Mouse (Mus musculus): ENCODE results near the gene Tnfrsf25. TPM values are rescaled to one million over a fixed set of nuclear protein-coding genes. Genes with fewer than 3 reads are reported as not detected.

Tnfrsf25 gene
- 1.9 and 3.0 TPM in 2 replicates for polyA plus RNA-seq (2015; fragmentation: Nextera tagmentation; extraction: Ambion mirVana)

DNA sequence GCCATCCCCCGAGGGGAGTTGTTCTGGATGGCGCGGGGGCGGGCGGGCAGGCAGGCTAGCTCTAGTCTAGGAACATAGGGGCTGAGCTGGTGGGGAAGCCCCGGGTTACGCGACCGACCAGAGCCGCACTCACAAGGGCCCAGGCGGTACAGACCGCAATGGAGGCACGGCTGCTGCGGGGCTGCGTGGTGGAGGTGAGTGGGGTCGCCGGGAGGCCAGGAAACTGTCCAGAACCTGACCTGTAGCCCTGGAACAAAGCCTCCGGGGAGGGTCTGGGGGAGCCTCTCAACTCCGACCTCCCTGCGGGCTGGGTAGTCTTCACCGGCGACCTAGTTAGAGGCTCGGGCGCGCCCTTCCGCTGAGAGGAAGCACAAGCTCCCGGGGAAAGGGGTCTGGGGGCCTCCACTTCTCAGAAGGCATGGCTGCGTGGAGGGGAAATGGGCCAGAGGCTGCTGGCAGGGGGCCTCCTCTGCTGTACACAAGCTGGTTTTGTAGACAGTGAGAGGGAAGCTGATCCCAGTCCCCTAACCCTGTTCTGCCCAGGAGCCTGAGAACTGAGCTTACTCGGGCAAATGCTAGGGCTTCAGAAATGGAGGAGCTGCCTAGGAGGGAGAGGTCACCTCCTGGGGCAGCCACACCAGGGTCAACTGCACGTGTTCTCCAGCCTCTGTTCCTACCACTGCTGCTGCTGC lies at the start of gene Tnfrsf25:
Tnfrsf25 (plus strand) TSS at position 14 of the 692 bp plus-strand sequence.
- no peaks in the 10 kb centered on the region for H3K9me3 ChIP-seq (ENCODE audit: low read length)
- peaks cover 30% of the 10 kb centered on the region for H3K27me3 ChIP-seq (ENCODE audit: insufficient read depth, low read length)
- H3K27ac ChIP-seq (ENCODE audit: low read length), result no peak within 1 kb of the TSS
- H3K4me2 ChIP-seq (replicated peaks; ENCODE audit: low read depth, low read length), result peak within 1 kb of the TSS; percentile 52
- peak within 1 kb of the TSS; percentile 58 for H3K9ac ChIP-seq (replicated peaks; ENCODE audit: low read length)
- peaks cover 45% of the 10 kb centered on the region for H3K4me1 ChIP-seq (ENCODE audit: insufficient read depth, low read length)
- 2% methylated on average over 30 of the region's 30 CpGs for WGBS
- peak; percentile 25; the same call in 1 of the 2 replicates for ATAC-seq (ENCODE audit: low FRiP score, low TSS enrichment)
- H3K4me3 ChIP-seq (ENCODE audit: low read length), result peak within 1 kb of the TSS; percentile 24
- peaks cover 26% of the 10 kb centered on the region; the same call in 1 of the 2 replicates for H3K36me3 ChIP-seq (ENCODE audit: insufficient read depth, low read length)

DNA sequence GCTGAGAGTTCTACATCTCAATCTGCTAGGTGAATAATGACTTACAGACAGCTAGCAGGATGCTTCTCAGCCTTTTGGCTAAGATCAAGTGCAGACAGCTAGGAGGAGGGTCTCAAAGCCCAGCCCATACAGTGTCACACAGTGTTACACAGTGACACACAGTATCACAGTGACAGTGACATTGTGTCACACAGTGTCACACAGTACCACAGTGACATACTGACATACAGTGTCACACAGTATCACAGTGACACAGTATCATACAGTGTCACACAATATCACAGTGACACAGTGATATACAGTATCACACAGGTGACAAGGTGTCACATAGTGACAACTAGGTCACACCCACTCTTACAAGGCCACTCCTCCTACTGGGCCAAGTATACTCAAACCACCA lies 48.5 kb upstream of the Tnfrsf25 start:
- no peak for ATAC-seq (ENCODE audit: low FRiP score, low TSS enrichment)
- H3K9me3 ChIP-seq (ENCODE audit: low read length), result no peaks in the 10 kb centered on the region
- H3K4me1 ChIP-seq (ENCODE audit: insufficient read depth, low read length), result peaks cover 2% of the 10 kb centered on the region; the same call in 1 of the 2 replicates
- H3K4me2 ChIP-seq (replicated peaks; ENCODE audit: low read depth, low read length), result no peak overlapping the region
- H3K27ac ChIP-seq (ENCODE audit: low read length), result no peak overlapping the region
- no peaks in the 10 kb centered on the region for H3K27me3 ChIP-seq (ENCODE audit: insufficient read depth, low read length)
- H3K9ac ChIP-seq (replicated peaks; ENCODE audit: low read length), result no peak overlapping the region
- H3K36me3 ChIP-seq (ENCODE audit: insufficient read depth, low read length), result no peaks in the 10 kb centered on the region
- H3K4me3 ChIP-seq (ENCODE audit: low read length), result no peak overlapping the region

DNA sequence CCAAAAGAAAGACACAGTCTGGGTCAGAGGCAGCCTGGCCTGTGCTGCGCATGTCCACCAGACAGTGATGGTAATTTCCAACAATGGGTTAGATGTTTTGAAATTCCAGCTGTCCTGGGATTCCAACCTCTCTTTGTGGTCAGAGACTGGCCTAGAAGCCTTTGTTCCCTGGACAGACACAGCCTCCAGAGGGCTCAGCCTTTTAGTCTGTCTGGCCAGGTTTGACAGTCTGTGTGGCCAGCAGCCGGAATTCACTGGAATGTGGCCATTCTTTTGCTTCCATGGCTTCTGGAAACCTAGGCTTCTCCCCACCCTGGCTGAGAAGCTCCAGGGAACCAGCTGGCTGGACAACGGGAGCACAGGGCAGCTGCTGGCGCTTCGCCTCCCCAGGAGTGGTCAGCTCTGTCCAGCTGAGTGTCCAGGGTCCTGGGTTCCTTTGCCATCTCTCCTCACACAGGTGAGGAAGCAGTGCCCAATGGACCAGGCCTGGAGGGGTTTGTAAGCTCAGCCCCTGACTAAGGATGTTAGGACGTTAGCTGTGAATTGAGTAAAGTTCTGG lies 47.5 kb upstream of the Tnfrsf25 start:
- H3K9ac ChIP-seq (replicated peaks; ENCODE audit: low read length), result no peak overlapping the region
- H3K4me1 ChIP-seq (ENCODE audit: insufficient read depth, low read length), result peaks cover 7% of the 10 kb centered on the region; the same call in 1 of the 2 replicates
- no peaks in the 10 kb centered on the region for H3K27me3 ChIP-seq (ENCODE audit: insufficient read depth, low read length)
- no peak overlapping the region for H3K4me2 ChIP-seq (replicated peaks; ENCODE audit: low read depth, low read length)
- ATAC-seq (ENCODE audit: low FRiP score, low TSS enrichment), result no peak
- H3K9me3 ChIP-seq (ENCODE audit: low read length), result no peaks in the 10 kb centered on the region
- H3K27ac ChIP-seq (ENCODE audit: low read length), result no peak overlapping the region
- 85% methylated on average over 6 of the region's 6 CpGs for WGBS
- H3K36me3 ChIP-seq (ENCODE audit: insufficient read depth, low read length), result no peaks in the 10 kb centered on the region
- H3K4me3 ChIP-seq (ENCODE audit: low read length), result no peak overlapping the region

DNA sequence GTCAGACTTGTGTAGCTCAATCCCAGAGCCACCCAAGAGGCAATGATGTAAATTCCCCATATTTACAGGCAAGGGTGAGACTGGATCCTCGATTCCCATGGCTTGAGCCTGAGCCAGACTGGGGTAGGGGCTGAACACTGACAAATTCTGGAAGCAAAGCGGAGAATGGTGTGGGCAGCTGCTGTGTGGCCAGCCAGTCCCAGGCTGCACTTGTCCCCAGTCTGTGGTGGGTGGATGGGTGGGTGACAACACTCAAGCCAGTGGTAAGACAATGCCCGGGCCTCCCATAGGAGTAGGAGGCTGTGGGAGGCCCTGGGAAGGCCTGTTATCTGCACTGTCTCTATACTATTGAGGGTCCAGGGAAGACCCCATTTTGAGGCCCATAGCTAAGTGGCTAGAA lies 46.5 kb upstream of the Tnfrsf25 start:
- no peak overlapping the region for H3K4me2 ChIP-seq (replicated peaks; ENCODE audit: low read depth, low read length)
- H3K27me3 ChIP-seq (ENCODE audit: insufficient read depth, low read length), result no peaks in the 10 kb centered on the region
- no peaks in the 10 kb centered on the region for H3K36me3 ChIP-seq (ENCODE audit: insufficient read depth, low read length)
- no peak overlapping the region for H3K4me3 ChIP-seq (ENCODE audit: low read length)
- H3K4me1 ChIP-seq (ENCODE audit: insufficient read depth, low read length), result peaks cover 7% of the 10 kb centered on the region; the same call in 1 of the 2 replicates
- H3K27ac ChIP-seq (ENCODE audit: low read length), result no peak overlapping the region
- ATAC-seq (ENCODE audit: low FRiP score, low TSS enrichment), result no peak
- no peaks in the 10 kb centered on the region for H3K9me3 ChIP-seq (ENCODE audit: low read length)
- 73% methylated on average over 3 of the region's 3 CpGs for WGBS
- no peak overlapping the region for H3K9ac ChIP-seq (replicated peaks; ENCODE audit: low read length)

DNA sequence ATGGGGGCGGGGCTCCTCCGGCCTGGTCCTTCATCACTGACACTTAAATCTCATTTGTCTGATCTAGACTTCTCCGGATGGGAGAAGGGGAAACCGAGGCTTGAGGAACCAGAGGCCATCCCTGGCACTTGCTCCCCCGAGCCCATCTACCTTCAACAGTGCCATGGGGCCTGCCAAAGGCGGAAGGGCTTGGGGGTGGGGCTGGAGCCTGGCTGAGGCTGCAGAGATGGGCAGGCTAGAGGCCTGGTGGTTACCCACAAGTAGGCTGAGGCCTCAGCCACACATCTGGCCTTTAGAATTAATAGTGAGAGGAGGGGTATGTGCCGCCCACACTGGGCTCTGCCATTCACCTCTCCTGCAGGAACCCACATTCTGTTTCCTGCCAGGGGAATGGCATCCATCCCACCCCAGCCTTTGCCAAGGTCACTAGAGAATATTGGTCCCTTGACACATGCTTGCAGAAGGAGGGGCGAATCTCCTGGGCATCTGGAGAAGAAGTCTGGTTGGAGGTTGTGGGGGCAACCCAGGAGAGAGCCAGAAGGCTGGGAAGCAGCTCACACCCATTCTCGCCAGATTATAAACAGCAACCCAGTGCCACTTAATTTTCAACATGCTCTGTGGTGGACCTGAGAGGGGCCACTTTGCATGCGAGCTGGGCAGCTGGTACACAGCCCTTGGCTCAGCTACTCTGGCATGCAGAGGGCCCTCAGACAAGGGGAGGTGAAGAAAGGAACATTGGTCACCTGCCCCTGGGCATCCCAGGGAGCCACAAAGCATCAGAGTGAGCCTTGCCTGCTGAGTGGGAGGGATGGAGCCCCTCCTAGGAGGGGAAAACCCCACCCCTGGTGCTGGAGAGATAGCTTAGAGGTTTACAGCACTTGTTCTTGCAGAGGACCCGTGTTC lies 45.0 kb upstream of the Tnfrsf25 start:
- no peaks in the 10 kb centered on the region for H3K36me3 ChIP-seq (ENCODE audit: insufficient read depth, low read length)
- WGBS, result 79% methylated on average over 11 of the region's 11 CpGs
- H3K4me1 ChIP-seq (ENCODE audit: insufficient read depth, low read length), result peaks cover 13% of the 10 kb centered on the region
- no peak overlapping the region for H3K27ac ChIP-seq (ENCODE audit: low read length)
- ATAC-seq (ENCODE audit: low FRiP score, low TSS enrichment), result no peak
- H3K4me2 ChIP-seq (replicated peaks; ENCODE audit: low read depth, low read length), result no peak overlapping the region
- H3K4me3 ChIP-seq (ENCODE audit: low read length), result no peak overlapping the region
- no peaks in the 10 kb centered on the region for H3K27me3 ChIP-seq (ENCODE audit: insufficient read depth, low read length)
- no peak overlapping the region for H3K9ac ChIP-seq (replicated peaks; ENCODE audit: low read length)
- H3K9me3 ChIP-seq (ENCODE audit: low read length), result no peaks in the 10 kb centered on the region

DNA sequence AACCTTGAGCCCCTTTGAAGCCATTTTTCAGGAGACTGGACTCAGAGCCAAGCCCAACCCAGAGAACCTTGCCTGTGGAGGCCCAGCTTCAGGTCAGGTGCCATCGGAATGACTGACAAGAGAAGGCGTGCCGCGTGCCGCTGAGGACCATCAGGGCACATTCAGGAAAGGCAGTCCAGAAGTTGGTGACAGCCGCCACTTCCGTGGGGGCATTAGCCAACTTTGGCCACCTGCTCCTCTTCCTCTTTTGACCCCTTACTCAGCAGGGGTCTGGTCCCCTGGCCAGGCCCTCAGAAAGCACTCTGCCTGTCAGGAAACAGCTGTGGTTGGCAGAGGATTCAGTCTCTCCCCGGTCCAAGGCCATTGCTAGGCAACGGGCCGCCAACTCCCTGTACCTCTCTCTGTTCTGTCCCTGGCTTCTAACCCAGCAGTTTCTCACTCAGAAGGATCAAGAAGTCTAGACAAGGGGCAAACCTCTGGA lies 43.6 kb upstream of the Tnfrsf25 start, which contains the start of gene Plekhg5:
Plekhg5 (plus strand) TSS at position 378 of the 481 bp plus-strand sequence.
- no peaks in the 10 kb centered on the region for H3K9me3 ChIP-seq (ENCODE audit: low read length)
- no peaks in the 10 kb centered on the region for H3K27me3 ChIP-seq (ENCODE audit: insufficient read depth, low read length)
- H3K4me1 ChIP-seq (ENCODE audit: insufficient read depth, low read length), result peaks cover 20% of the 10 kb centered on the region
- 62% methylated on average over 10 of the region's 10 CpGs for WGBS
- no peak within 1 kb of the TSS for H3K4me3 ChIP-seq (ENCODE audit: low read length)
- no peak within 1 kb of the TSS for H3K27ac ChIP-seq (ENCODE audit: low read length)
- ATAC-seq (ENCODE audit: low FRiP score, low TSS enrichment), result no peak
- H3K4me2 ChIP-seq (replicated peaks; ENCODE audit: low read depth, low read length), result no peak within 1 kb of the TSS
- H3K9ac ChIP-seq (replicated peaks; ENCODE audit: low read length), result no peak within 1 kb of the TSS
- H3K36me3 ChIP-seq (ENCODE audit: insufficient read depth, low read length), result no peaks in the 10 kb centered on the region

DNA sequence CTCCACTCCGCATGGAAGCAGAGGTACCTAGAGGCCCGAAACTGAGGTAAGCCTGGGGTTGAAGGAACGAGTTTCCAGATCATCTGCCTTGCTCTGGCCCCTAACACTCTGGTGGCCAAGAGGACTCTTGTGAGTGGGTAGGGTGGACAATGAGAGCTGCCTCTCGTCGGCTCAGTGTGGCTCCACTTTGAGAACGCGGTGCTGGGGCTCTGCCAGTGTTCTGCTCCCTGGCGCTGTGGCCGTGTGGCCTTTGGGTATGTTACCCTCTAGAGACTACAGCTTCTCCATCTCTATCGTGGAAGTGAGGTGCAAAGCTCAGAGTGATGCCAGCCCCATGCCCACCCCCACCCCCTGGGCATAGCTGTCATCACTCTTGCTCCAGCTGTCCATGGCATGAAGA lies 43.1 kb upstream of the Tnfrsf25 start:
- H3K27ac ChIP-seq (ENCODE audit: low read length), result no peak overlapping the region
- H3K9ac ChIP-seq (replicated peaks; ENCODE audit: low read length), result no peak overlapping the region
- no peaks in the 10 kb centered on the region for H3K27me3 ChIP-seq (ENCODE audit: insufficient read depth, low read length)
- H3K9me3 ChIP-seq (ENCODE audit: low read length), result no peaks in the 10 kb centered on the region
- no peak for ATAC-seq (ENCODE audit: low FRiP score, low TSS enrichment)
- peaks cover 20% of the 10 kb centered on the region for H3K4me1 ChIP-seq (ENCODE audit: insufficient read depth, low read length)
- no peaks in the 10 kb centered on the region for H3K36me3 ChIP-seq (ENCODE audit: insufficient read depth, low read length)
- 73% methylated on average over 10 of the region's 10 CpGs for WGBS
- H3K4me2 ChIP-seq (replicated peaks; ENCODE audit: low read depth, low read length), result no peak overlapping the region
- no peak overlapping the region for H3K4me3 ChIP-seq (ENCODE audit: low read length)

DNA sequence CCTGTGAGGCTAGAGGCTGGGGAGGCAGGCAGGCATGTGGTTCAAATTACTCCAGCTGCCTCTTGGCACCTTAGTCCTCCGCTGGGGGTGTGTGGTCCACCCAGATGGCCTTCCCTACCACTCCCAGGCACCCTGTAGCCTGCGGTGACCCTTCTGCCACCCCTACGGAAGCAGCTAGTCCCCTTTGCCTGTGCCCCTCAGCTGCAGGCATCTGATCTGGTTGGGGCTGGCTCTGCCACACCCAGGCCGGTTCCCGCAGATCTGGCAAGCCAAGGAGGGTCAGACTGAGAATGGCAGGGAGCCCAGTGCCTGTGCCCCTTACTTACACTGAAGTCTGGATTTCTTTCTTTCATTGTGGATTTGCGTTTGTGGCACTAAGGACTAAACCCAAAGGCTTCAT lies 42.0 kb upstream of the Tnfrsf25 start:
- no peaks in the 10 kb centered on the region for H3K36me3 ChIP-seq (ENCODE audit: insufficient read depth, low read length)
- no peaks in the 10 kb centered on the region for H3K9me3 ChIP-seq (ENCODE audit: low read length)
- no peak overlapping the region for H3K27ac ChIP-seq (ENCODE audit: low read length)
- no peak overlapping the region for H3K4me2 ChIP-seq (replicated peaks; ENCODE audit: low read depth, low read length)
- no peak overlapping the region for H3K9ac ChIP-seq (replicated peaks; ENCODE audit: low read length)
- WGBS, result 63% methylated on average over 6 of the region's 6 CpGs
- H3K4me3 ChIP-seq (ENCODE audit: low read length), result no peak overlapping the region
- H3K4me1 ChIP-seq (ENCODE audit: insufficient read depth, low read length), result peaks cover 20% of the 10 kb centered on the region
- H3K27me3 ChIP-seq (ENCODE audit: insufficient read depth, low read length), result no peaks in the 10 kb centered on the region
- ATAC-seq (ENCODE audit: low FRiP score, low TSS enrichment), result no peak

DNA sequence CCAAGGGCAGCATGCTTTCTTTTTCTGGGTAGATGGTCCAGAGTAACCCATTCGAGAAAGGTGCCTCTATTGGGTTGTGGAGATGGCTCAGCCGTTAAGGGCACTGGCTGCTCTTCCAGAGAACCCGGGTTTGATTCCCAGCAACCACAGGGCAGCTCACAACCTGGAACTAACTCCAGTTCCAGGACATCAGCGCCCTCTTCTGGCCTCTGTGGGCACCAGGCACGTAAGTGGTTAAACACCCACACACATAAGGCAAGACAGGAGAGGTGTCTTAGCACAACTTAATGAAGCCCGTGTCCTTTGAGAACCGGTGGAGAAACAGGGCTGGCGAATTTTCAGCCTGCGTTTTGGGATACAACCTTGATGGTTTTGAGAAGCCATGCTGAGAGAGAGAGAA lies 41.2 kb upstream of the Tnfrsf25 start:
- WGBS, result 84% methylated on average over 9 of the region's 9 CpGs
- Histone ChIP-seq H3K4me3 (ENCODE audit: low read length) (no peak overlapping the region), H3K9ac (replicated peaks; ENCODE audit: low read length) (no peak overlapping the region), H3K4me2 (replicated peaks; ENCODE audit: low read depth, low read length) (no peak overlapping the region), H3K9me3 (ENCODE audit: low read length) (no peaks in the 10 kb centered on the region), H3K27me3 (ENCODE audit: insufficient read depth, low read length) (no peaks in the 10 kb centered on the region), H3K27ac (ENCODE audit: low read length) (no peak overlapping the region), H3K36me3 (ENCODE audit: insufficient read depth, low read length) (no peaks in the 10 kb centered on the region), H3K4me1 (ENCODE audit: insufficient read depth, low read length) (peaks cover 20% of the 10 kb centered on the region)
- no peak for ATAC-seq (ENCODE audit: low FRiP score, low TSS enrichment)

Measured in kidney, embryonic 16.5 days (tissue).